Mouse (Mus musculus): ENCODE measurements around the gene Mns1. TPM values are rescaled to one million over a fixed set of nuclear protein-coding genes. Genes with fewer than 3 reads are reported as not detected.

Mns1 gene
- polyA plus RNA-seq, 1 experiment from 2014 or later = 5.9 TPM

- Histone ChIP-seq H3K4me1 (ENCODE audit: insufficient read depth, low read depth, low read length) (no peaks in the 10 kb centered on the region), H3K9ac (replicated peaks; ENCODE audit: low read depth) (no peak overlapping the region), H3K27ac (ENCODE audit: low read length) (no peak overlapping the region), H3K4me2 (replicated peaks; ENCODE audit: low read depth, low read length) (no peak overlapping the region), H3K9me3 (ENCODE audit: low read length) (no peaks in the 10 kb centered on the region), H3K36me3 (ENCODE audit: insufficient read depth, low read length) (no peaks in the 10 kb centered on the region), H3K4me3 (ENCODE audit: low read depth, low read length) (no peak overlapping the region), H3K27me3 (replicated peaks; ENCODE audit: insufficient read depth, low read length) (no peaks in the 10 kb centered on the region)
- no peak for TF ChIP-seq EP300 (IDR thresholded peaks at IDR 0.05)
- TF ChIP-seq CTCF (IDR thresholded peaks at IDR 0.05) = no peak
- no peak for DNase-seq (ENCODE audit: low spot score)
- WGBS = 75% methylated on average over 6 of the region's 6 CpGs
- no peak for ATAC-seq
Measured at GRCm38 (mm10) chr9:72477306-72477705, 39.5 kb downstream of the Mns1 start.

GRCm38 (mm10) chr9:72479276-72479675 is 41.5 kb downstream of the Mns1 start:
- Histone ChIP-seq H3K36me3 (ENCODE audit: insufficient read depth, low read length) (no peaks in the 10 kb centered on the region), H3K27ac (ENCODE audit: low read length) (no peak overlapping the region), H3K9ac (replicated peaks; ENCODE audit: low read depth) (no peak overlapping the region), H3K4me3 (ENCODE audit: low read depth, low read length) (no peak overlapping the region), H3K4me1 (ENCODE audit: insufficient read depth, low read depth, low read length) (no peaks in the 10 kb centered on the region), H3K27me3 (replicated peaks; ENCODE audit: insufficient read depth, low read length) (no peaks in the 10 kb centered on the region), H3K9me3 (ENCODE audit: low read length) (no peaks in the 10 kb centered on the region), H3K4me2 (replicated peaks; ENCODE audit: low read depth, low read length) (no peak overlapping the region)
- no peak for TF ChIP-seq EP300 (IDR thresholded peaks at IDR 0.05)
- WGBS = 82% methylated on average over 1 of the region's 1 CpGs
- DNase-seq (ENCODE audit: low spot score) (no peak), ATAC-seq (no peak)

- Histone ChIP-seq H3K9me3 (ENCODE audit: low read length) (no peaks in the 10 kb centered on the region), H3K4me3 (ENCODE audit: low read depth, low read length) (no peak overlapping the region), H3K27ac (ENCODE audit: low read length) (no peak overlapping the region), H3K9ac (replicated peaks; ENCODE audit: low read depth) (no peak overlapping the region), H3K27me3 (replicated peaks; ENCODE audit: insufficient read depth, low read length) (no peaks in the 10 kb centered on the region), H3K4me1 (ENCODE audit: insufficient read depth, low read depth, low read length) (peaks cover 3% of the 10 kb centered on the region; the same call in 1 of the 2 replicates), H3K4me2 (replicated peaks; ENCODE audit: low read depth, low read length) (no peak overlapping the region), H3K36me3 (ENCODE audit: insufficient read depth, low read length) (no peaks in the 10 kb centered on the region)
- ATAC-seq = no peak
- no peak for DNase-seq (ENCODE audit: low spot score)
- TF ChIP-seq EP300 (IDR thresholded peaks at IDR 0.05) = no peak
Measured at GRCm38 (mm10) chr9:72488523-72488922, 50.7 kb downstream of the Mns1 start.

- no peak for TF ChIP-seq CTCF (IDR thresholded peaks at IDR 0.05)
- TF ChIP-seq EP300 (IDR thresholded peaks at IDR 0.05) = no peak
- Histone ChIP-seq H3K4me1 (ENCODE audit: insufficient read depth, low read depth, low read length) (peaks cover 3% of the 10 kb centered on the region; the same call in 1 of the 2 replicates), H3K27me3 (replicated peaks; ENCODE audit: insufficient read depth, low read length) (no peaks in the 10 kb centered on the region), H3K27ac (ENCODE audit: low read length) (no peak overlapping the region), H3K9me3 (ENCODE audit: low read length) (no peaks in the 10 kb centered on the region), H3K4me3 (ENCODE audit: low read depth, low read length) (no peak overlapping the region), H3K4me2 (replicated peaks; ENCODE audit: low read depth, low read length) (no peak overlapping the region), H3K9ac (replicated peaks; ENCODE audit: low read depth) (no peak overlapping the region), H3K36me3 (ENCODE audit: insufficient read depth, low read length) (no peaks in the 10 kb centered on the region)
- no peak for ATAC-seq
- 93% methylated on average over 5 of the region's 5 CpGs for WGBS
- DNase-seq (ENCODE audit: low spot score) = no peak
Measured at GRCm38 (mm10) chr9:72489131-72489530, 51.3 kb downstream of the Mns1 start.

- Histone ChIP-seq H3K4me2 (replicated peaks; ENCODE audit: low read depth, low read length) (peak overlapping the region; percentile 62), H3K27me3 (replicated peaks; ENCODE audit: insufficient read depth, low read length) (no peaks in the 10 kb centered on the region), H3K9ac (replicated peaks; ENCODE audit: low read depth) (peak overlapping the region; percentile 39), H3K27ac (ENCODE audit: low read length) (no peak overlapping the region), H3K9me3 (ENCODE audit: low read length) (no peaks in the 10 kb centered on the region), H3K36me3 (ENCODE audit: insufficient read depth, low read length) (no peaks in the 10 kb centered on the region), H3K4me3 (ENCODE audit: low read depth, low read length) (peak overlapping the region; percentile 59), H3K4me1 (ENCODE audit: insufficient read depth, low read depth, low read length) (peaks cover 3% of the 10 kb centered on the region; the same call in 1 of the 2 replicates)
- WGBS = under 1% methylated on average over 32 of the region's 32 CpGs
- DNase-seq (ENCODE audit: low spot score) (peak; percentile 93), ATAC-seq (peak; percentile 99)
- TF ChIP-seq CTCF (IDR thresholded peaks at IDR 0.05) (no peak), EP300 (IDR thresholded peaks at IDR 0.05) (no peak)
Measured at GRCm38 (mm10) chr9:72491559-72492193, 53.9 kb downstream of the Mns1 start.

GRCm38 (mm10) chr9:72492194-72492565 is 54.4 kb downstream of the Mns1 start, which contains the start of gene Tex9:
TSS of gene Tex9 (minus strand) at chr9:72492212.
- WGBS = 9% methylated on average over 6 of the region's 6 CpGs
- no peak for TF ChIP-seq EP300 (IDR thresholded peaks at IDR 0.05)
- no peak for TF ChIP-seq CTCF (IDR thresholded peaks at IDR 0.05)
- H3K4me3 ChIP-seq (ENCODE audit: low read depth, low read length) = peak within 1 kb of the TSS; percentile 59
- no peaks in the 10 kb centered on the region for H3K9me3 ChIP-seq (ENCODE audit: low read length)
- H3K4me2 ChIP-seq (replicated peaks; ENCODE audit: low read depth, low read length) = peak within 1 kb of the TSS; percentile 62
- no peak within 1 kb of the TSS for H3K27ac ChIP-seq (ENCODE audit: low read length)
- H3K27me3 ChIP-seq (replicated peaks; ENCODE audit: insufficient read depth, low read length) = no peaks in the 10 kb centered on the region
- DNase-seq (ENCODE audit: low spot score) (no peak), ATAC-seq (peak; percentile 29)
- H3K36me3 ChIP-seq (ENCODE audit: insufficient read depth, low read length) = no peaks in the 10 kb centered on the region
- peaks cover 3% of the 10 kb centered on the region; the same call in 1 of the 2 replicates for H3K4me1 ChIP-seq (ENCODE audit: insufficient read depth, low read depth, low read length)
- H3K9ac ChIP-seq (replicated peaks; ENCODE audit: low read depth) = peak within 1 kb of the TSS; percentile 39

All from lung, postnatal 0 days (tissue).